Mouse (Mus musculus) stomach, embryonic 16.5 days (tissue): ENCODE results near the gene Ank3. TPM values are rescaled to one million over a fixed set of nuclear protein-coding genes. Genes with fewer than 3 reads are reported as not detected.

Experiments
- polyA plus RNA-seq: library from polyadenylated mRNA; unstranded; fragments of >200 nt; fragmentation: Nextera tagmentation; extraction: Ambion mirVana; gene quantifications from 2 replicates; pipeline ENCODE4 v1.2.1, GENCODE M21; 2015

The Ank3 gene
- polyA plus RNA-seq, 1 experiment from 2014 or later: 37.7 TPM

Other genes with a start within 250 kb of the Ank3 start
- 28.1 and 33.2 TPM in 2 replicates for gene Rhobtb1, start 247.3 kb upstream of the Ank3 start, polyA plus RNA-seq
- gene A930033H14Rik, start 185.7 kb upstream of the Ank3 start, polyA plus RNA-seq: 1.8 and 2.0 TPM in 2 replicates
- 323 and 372 TPM in 2 replicates for gene Cdk1, start 45.8 kb upstream of the Ank3 start, polyA plus RNA-seq